Mouse (Mus musculus): ENCODE data around the gene Srgn.

- TF ChIP-seq POLR2A (IDR thresholded peaks at IDR 0.05; ENCODE audit: borderline replicate concordance, low read depth, low read length): no peak
- TF ChIP-seq CTCF (IDR thresholded peaks at IDR 0.05; ENCODE audit: low read depth, low read length): no peak
These were observed 77.6 kb downstream of the Srgn start, which contains the start of the genes 4930507D05Rik and Supv3l1 for GRCm38 (mm10) chr10:62449364-62450279.
